Mouse (Mus musculus): Measurements from ENCODE around the gene Rgs13. TPM values are rescaled to one million over a fixed set of nuclear protein-coding genes. Genes with fewer than 3 reads are reported as not detected.
A peak's percentile ranks its signal among the peaks of the same experiment; 100 is the strongest.

Gene Rgs13
- total and polyA plus RNA-seq, 3 experiments: 149 to 1,247 (median 698) TPM

GRCm38 (mm10) chr1:144186655-144187396 is 9.7 kb upstream of the Rgs13 start:
- Histone ChIP-seq H3K4me2 (ENCODE audit: insufficient read depth, low read depth, poor library complexity, severe bottlenecking) (peak overlapping the region; percentile 92), H3K27ac (ENCODE audit: insufficient read depth, low read depth) (peak overlapping the region; percentile 52), H3K27me3 (replicated peaks) (no peaks in the 10 kb centered on the region), H3K4me1 (ENCODE audit: control insufficient read depth in 1 of 2, insufficient read depth in 2 of 2) (peaks cover 7 to 77% of the 10 kb centered on the region in 2 experiments), H3K36me3 (replicated peaks in 1 of 2; ENCODE audit: control insufficient read depth in 1 of 2, insufficient read depth in 1 of 2, low read length in 1 of 2) (no peaks in the 10 kb centered on the region), H3K79me2 (replicated peaks; ENCODE audit: control insufficient read depth, extremely low read depth, insufficient read depth, poor library complexity, severe bottlenecking) (no peaks in the 10 kb centered on the region), H3K9me3 (replicated peaks; ENCODE audit: low read length) (no peaks in the 10 kb centered on the region), H3K4me3 (replicated peaks in 1 of 3; ENCODE audit: low read depth in 2 of 3, low read length in 2 of 3, poor library complexity in 1 of 3) (no peak overlapping the region), H3K9ac (ENCODE audit: insufficient read depth, low read depth) (no peak overlapping the region; the same call in 1 of the 2 replicates)
- TF ChIP-seq HCFC1 (IDR thresholded peaks at IDR 0.05; ENCODE audit: low read depth, low read length) (no peak), ZKSCAN1 (IDR thresholded peaks at IDR 0.05; ENCODE audit: borderline replicate concordance, low read depth, low read length) (no peak), USF1 (IDR thresholded peaks at IDR 0.05; ENCODE audit: low read depth, low read length) (no peak), ZC3H11A (IDR thresholded peaks at IDR 0.05; ENCODE audit: low read depth, low read length) (no peak), MEF2A (IDR thresholded peaks at IDR 0.05; ENCODE audit: borderline replicate concordance, low read depth, low read length) (0 out of 2 replicates have a peak, but pooled peaks have one; percentile 6), JUND (conservative IDR thresholded peaks at IDR 0.05; ENCODE audit: low read depth, low read length) (no peak), BHLHE40 (IDR thresholded peaks at IDR 0.05; ENCODE audit: low read depth, low read length) (no peak), EP300 (IDR thresholded peaks at IDR 0.05; ENCODE audit: low read length) (peak; percentile 52), SIN3A (IDR thresholded peaks at IDR 0.05; ENCODE audit: low read length) (no peak), MAX (IDR thresholded peaks at IDR 0.05; ENCODE audit: low read length) (no peak), PAX5 (IDR thresholded peaks at IDR 0.05; ENCODE audit: low read length) (no peak), MXI1 (IDR thresholded peaks at IDR 0.05; ENCODE audit: low read depth, low read length) (no peak), TBP (conservative IDR thresholded peaks at IDR 0.05; ENCODE audit: low read depth, low read length) (no peak), USF2 (conservative IDR thresholded peaks at IDR 0.05; ENCODE audit: low read depth, low read length) (no peak), POLR2A (IDR thresholded peaks at IDR 0.05; ENCODE audit: low read depth, low read length) (no peak), ETS1 (conservative IDR thresholded peaks at IDR 0.05; ENCODE audit: low read depth, low read length) (no peak; the same call in 1 of the 2 replicates), E2F4 (IDR thresholded peaks at IDR 0.05; ENCODE audit: insufficient replicate concordance, low read depth, low read length) (no peak), KAT2A (IDR thresholded peaks at IDR 0.05; ENCODE audit: insufficient replicate concordance, low read length) (no peak), CHD2 (IDR thresholded peaks at IDR 0.05; ENCODE audit: low read length) (no peak), ZNF384 (IDR thresholded peaks at IDR 0.05; ENCODE audit: low read depth, low read length) (no peak), SMC3 (IDR thresholded peaks at IDR 0.05; ENCODE audit: low read depth, low read length) (no peak), IRF4 (IDR thresholded peaks at IDR 0.05; ENCODE audit: low read depth, low read length) (0 out of 2 replicates have a peak, but pooled peaks have one; percentile 28), RAD21 (IDR thresholded peaks at IDR 0.05; ENCODE audit: low read depth, low read length) (no peak), CHD1 (IDR thresholded peaks at IDR 0.05; ENCODE audit: low read depth, low read length) (peak; percentile 84; the same call in 1 of the 2 replicates)
- no peak for DNase-seq (ENCODE audit: extremely low read depth)
- dilution Hi-C loops (cut with MboI; ENCODE audit: extremely low pct_ligation_motif_present, extremely low pct_unique_long_range_greater_than_20kb, low sequenced_read_pairs) (no loop called here), in situ Hi-C loops (cut with MboI; ENCODE audit: low pct_ligation_motif_present, low pct_unique_long_range_greater_than_20kb, low sequenced_read_pairs) (loop anchor here (25.0 kb wide), 2 partner anchors 175 to 400 kb away; partner anchors contain the start of genes Rgs2, Trove2 and Uchl5)
